Mouse (Mus musculus) ES-Bruce4 (cell line): ENCODE results near the gene Slc12a3.

Experiments used
- CTCF ChIP-seq: IDR thresholded peaks from one replicate; pipeline ENCODE4 v1.8.1; 2011; ENCODE audit warnings: low read depth, low read length
- EP300 ChIP-seq: IDR thresholded peaks from 2 replicates; pipeline ENCODE4 v1.6.1; 2011; ENCODE audit warnings: low read depth, low read length; ENCODE audit not compliant: insufficient read depth
- POLR2A ChIP-seq: IDR thresholded peaks from one replicate; pipeline ENCODE4 v1.8.1; 2011; ENCODE audit warnings: low read length; ENCODE audit not compliant: insufficient read depth

GRCm38 (mm10) chr8:94398587-94398986 lies 69.6 kb downstream of the Slc12a3 start:
- TF ChIP-seq CTCF, result no peak
- TF ChIP-seq POLR2A, result no peak
- TF ChIP-seq EP300, result no peak
